In genomic region chr5:115571086-115571485, GRCm38 (mm10) we compare ENCODE assay signal across 16 mouse cellular contexts. TPM values are rescaled to one million over a fixed set of nuclear protein-coding genes. Genes with fewer than 3 reads are reported as not detected.
A peak's percentile ranks its signal among the peaks of the same experiment; 100 is the strongest.
DNase-seq lines count a peak whose midpoint lies in the region; ATAC-seq and TF ChIP-seq lines count a peak whose summit lies in the region.
"Had no signal": no experiment of that assay in that cellular context is flagged by ENCODE, and none has a peak within 500 bp of the region (broad histone marks: within the 10 kb centered on the region; RNA-seq: fewer than 3 reads in every experiment).

No protein-coding gene starts in this region.

- H3K9me3 ChIP-seq in intestine, postnatal 0 days (ENCODE audit: control insufficient read depth) = no peaks in the 10 kb centered on the region
- no peaks in the 10 kb centered on the region for H3K9me3 ChIP-seq in intestine, embryonic 15.5 days
- H3K9me3 ChIP-seq: forebrain, embryonic 10.5 days; liver, embryonic 12.5 days had no signal

- intact Hi-C loops in heart, postnatal 36 days (cut with DNase I) = no loop called here

- TF ChIP-seq CTCF in intestine, postnatal 0 days (IDR thresholded peaks at IDR 0.05; ENCODE audit: low read depth) = no peak

- WGBS in intestine, postnatal 0 days = 91% methylated on average over 7 of the region's 7 CpGs
- 88% methylated on average over 7 of the region's 7 CpGs for WGBS in intestine, embryonic 15.5 days

- H3K27ac ChIP-seq in intestine, postnatal 0 days (ENCODE audit: low read depth, low read length) = 0 out of 2 replicates have a peak overlapping the region, but pooled peaks have one; percentile 21
- no peak overlapping the region for H3K27ac ChIP-seq in intestine, embryonic 15.5 days
- H3K27ac ChIP-seq: forebrain, embryonic 10.5 days; liver, embryonic 12.5 days had no signal

- no peak for ATAC-seq in intestine, postnatal 0 days
- no peak for ATAC-seq in intestine, embryonic 15.5 days
- ATAC-seq: liver, embryonic 12.5 days; lung, postnatal 0 days; midbrain, embryonic 16.5 days; Patski had no signal

- no peak overlapping the region for H3K4me3 ChIP-seq in intestine, postnatal 0 days (ENCODE audit: low read depth, low read length)
- no peak overlapping the region for H3K4me3 ChIP-seq in intestine, embryonic 15.5 days (replicated peaks)
- H3K4me3 ChIP-seq: forebrain, embryonic 10.5 days; liver, embryonic 12.5 days had no signal

- no peak overlapping the region for H3K9ac ChIP-seq in intestine, postnatal 0 days (ENCODE audit: low read depth, low read length)
- no peak overlapping the region for H3K9ac ChIP-seq in intestine, embryonic 15.5 days
- H3K9ac ChIP-seq: liver, embryonic 12.5 days had no signal

- H3K36me3 ChIP-seq in intestine, postnatal 0 days (ENCODE audit: control insufficient read depth, insufficient read depth) = peaks cover 48% of the 10 kb centered on the region
- peaks cover 18% of the 10 kb centered on the region for H3K36me3 ChIP-seq in intestine, embryonic 15.5 days

- H3K4me1 ChIP-seq in intestine, postnatal 0 days (replicated peaks; ENCODE audit: control insufficient read depth, insufficient read depth, low read length) = peaks cover 2% of the 10 kb centered on the region; the same call in 1 of the 2 replicates
- H3K4me1 ChIP-seq in intestine, embryonic 15.5 days (replicated peaks) = peaks cover 15% of the 10 kb centered on the region

- H3K27me3 ChIP-seq in intestine, postnatal 0 days (replicated peaks; ENCODE audit: control insufficient read depth, insufficient read depth, low read length) = no peaks in the 10 kb centered on the region
- H3K27me3 ChIP-seq in intestine, embryonic 15.5 days (replicated peaks) = no peaks in the 10 kb centered on the region
- H3K27me3 ChIP-seq: liver, embryonic 12.5 days; Patski had no signal

- no peak overlapping the region for H3K4me2 ChIP-seq in intestine, postnatal 0 days (replicated peaks; ENCODE audit: low read depth)
- no peak overlapping the region for H3K4me2 ChIP-seq in intestine, embryonic 15.5 days (replicated peaks)
- H3K4me2 ChIP-seq: liver, embryonic 12.5 days had no signal

- DNase-seq in frontal cortex, postnatal 14 days (ENCODE audit: low spot score in 2 of 2) = peak; percentile 48 to 70
- peak; percentile 65 to 76 for DNase-seq in left cerebral cortex, adult 18-20 months (ENCODE audit: low spot score in 2 of 2)
- DNase-seq in right cerebral cortex, postnatal 25 days = peak; percentile 55
- DNase-seq in kidney, postnatal 4 days = no peak
- DNase-seq in cerebellum, postnatal 10 days = no peak
- DNase-seq in heart, postnatal 36 days = no peak
- DNase-seq: cerebellum, adult 11 months; heart, adult 18-20 months; thymus, postnatal 14 days had no signal

RNA-seq across cellular contexts. Expression of gene Gcn1l1, which starts 6.0 kb away (rescaled TPM):
- polyA plus RNA-seq in intestine, postnatal 0 days (2015; fragmentation: Nextera tagmentation; extraction: Ambion mirVana) = 9.3 and 9.6 TPM in 2 replicates
- polyA plus RNA-seq in intestine, embryonic 15.5 days (2015; fragmentation: Nextera tagmentation; extraction: Ambion mirVana) = 31.8 and 34.7 TPM in 2 replicates
- total RNA-seq in left cerebral cortex, adult 18-20 months (2021) = 10 to 100 TPM; 62.0 to 66.4 TPM
- total RNA-seq in heart, postnatal 36 days (2021) = 10 to 100 TPM; 43.1 to 49.5 TPM

RNA-seq across cellular contexts. Expression of gene Rplp0, which starts 11.8 kb away (rescaled TPM):
- 832 and 868 TPM in 2 replicates for polyA plus RNA-seq in intestine, postnatal 0 days (2015; fragmentation: Nextera tagmentation; extraction: Ambion mirVana)
- 1,607 and 1,644 TPM in 2 replicates for polyA plus RNA-seq in intestine, embryonic 15.5 days (2015; fragmentation: Nextera tagmentation; extraction: Ambion mirVana)
- 100 to 1,000 TPM; 185 to 199 TPM for total RNA-seq in left cerebral cortex, adult 18-20 months (2021)
- total RNA-seq in heart, postnatal 36 days (2021) = 100 to 1,000 TPM; 650 to 668 TPM

Comparison
In these comparisons a context has a peak if more than half of its experiments do, and no peak if none do; other contexts are left out.
1. DNase-seq: peak in frontal cortex, postnatal 14 days (2 of 2), left cerebral cortex, adult 18-20 months (2 of 2) and right cerebral cortex, postnatal 25 days (single experiment); none in kidney, postnatal 4 days (0 of 2), cerebellum, postnatal 10 days (0 of 2) and heart, postnatal 36 days (0 of 2).